17 mouse cellular contexts compared by ENCODE assay signal in genomic region chr1:166396381-166396780, GRCm38 (mm10).
"Had no signal": no experiment of that assay in that cellular context is flagged by ENCODE, and none has a peak within 500 bp of the region (broad histone marks: within the 10 kb centered on the region; RNA-seq: fewer than 3 reads in every experiment).

No protein-coding gene starts in this region.

- H3K9me3 ChIP-seq: midbrain, embryonic 10.5 days; midbrain, embryonic 13.5 days; midbrain, embryonic 15.5 days; neural tube, embryonic 13.5 days; neural tube, embryonic 15.5 days had no signal

- H3K4me2 ChIP-seq: lung, embryonic 14.5 days; midbrain, embryonic 13.5 days; midbrain, embryonic 15.5 days; neural tube, embryonic 13.5 days; neural tube, embryonic 15.5 days had no signal

- H3K4me3 ChIP-seq: midbrain, embryonic 10.5 days; midbrain, embryonic 13.5 days; midbrain, embryonic 15.5 days; myocyte; neural tube, embryonic 13.5 days; neural tube, embryonic 15.5 days had no signal

- ATAC-seq: midbrain, embryonic 13.5 days; midbrain, embryonic 15.5 days had no signal

- H3K9ac ChIP-seq: liver, embryonic 14.5 days; lung, embryonic 14.5 days; midbrain, embryonic 13.5 days; midbrain, embryonic 15.5 days; neural tube, embryonic 13.5 days; neural tube, embryonic 15.5 days had no signal

- H3K27ac ChIP-seq: liver, embryonic 14.5 days; midbrain, embryonic 10.5 days; midbrain, embryonic 13.5 days; midbrain, embryonic 15.5 days; neural tube, embryonic 13.5 days; neural tube, embryonic 15.5 days had no signal

- DNase-seq: lung, adult 18-20 months; lung, embryonic 14.5 days; lung, postnatal 10 days; lung, postnatal 4 days; right cerebral cortex, postnatal 25 days; right cerebral cortex, postnatal 4 days; spleen, adult 18-20 months; thymus, adult 18-20 months; thymus, postnatal 14 days; thymus, postnatal 36 days had no signal

- H3K27me3 ChIP-seq: midbrain, embryonic 13.5 days; midbrain, embryonic 15.5 days; neural tube, embryonic 13.5 days; neural tube, embryonic 15.5 days had no signal

- H3K4me1 ChIP-seq: midbrain, embryonic 10.5 days; midbrain, embryonic 15.5 days had no signal
